Mouse (Mus musculus): Measurements from ENCODE around the gene Ahsg. TPM values are rescaled to one million over a fixed set of nuclear protein-coding genes. Genes with fewer than 3 reads are reported as not detected.

Ahsg gene
- polyA plus RNA-seq, 1 experiment from 2014 or later, result not detected

DNA sequence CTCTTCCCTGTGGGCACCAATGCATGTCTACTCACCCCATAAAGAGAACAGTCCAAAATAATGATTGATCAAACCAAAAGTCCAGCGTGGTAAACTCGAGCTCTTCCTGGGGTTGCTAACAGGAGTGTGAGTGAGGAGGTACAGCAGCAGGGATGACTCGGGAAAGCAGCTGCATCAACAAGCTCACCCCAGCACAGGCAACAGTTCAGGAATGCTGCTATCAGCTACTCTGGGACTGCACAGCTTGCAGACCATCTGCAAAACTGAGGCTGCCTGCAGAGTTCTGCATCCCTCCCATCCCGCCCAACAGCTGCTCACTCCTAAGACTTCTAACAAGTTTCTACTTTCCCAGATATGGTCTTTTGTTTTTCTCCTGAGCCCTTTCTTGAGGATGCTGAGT lies 17.7 kb upstream of the Ahsg start:
- Histone ChIP-seq H3K36me3 (peaks cover 53% of the 10 kb centered on the region), H3K27ac (no peak overlapping the region), H3K4me1 (no peaks in the 10 kb centered on the region), H3K4me2 (no peak overlapping the region), H3K9ac (no peak overlapping the region), H3K9me3 (no peaks in the 10 kb centered on the region), H3K4me3 (no peak overlapping the region), H3K27me3 (0 out of 2 replicates have a peak, but pooled peaks cover 3% of the 10 kb centered on the region)
- 78% methylated on average over 4 of the region's 4 CpGs for WGBS
- no peak for ATAC-seq (ENCODE audit: insufficient number of reproducible peaks, insufficient read depth, low FRiP score, low TSS enrichment, low read depth)

- WGBS, result 27% methylated on average over 9 of the region's 9 CpGs
- Histone ChIP-seq H3K4me1 (peaks cover 19% of the 10 kb centered on the region), H3K36me3 (peaks cover 22% of the 10 kb centered on the region), H3K27ac (no peak overlapping the region), H3K9me3 (no peaks in the 10 kb centered on the region), H3K27me3 (peaks cover 19% of the 10 kb centered on the region), H3K4me2 (no peak overlapping the region; the same call in 1 of the 2 replicates), H3K4me3 (no peak overlapping the region), H3K9ac (no peak overlapping the region)
- no peak for ATAC-seq (ENCODE audit: insufficient number of reproducible peaks, insufficient read depth, low FRiP score, low TSS enrichment, low read depth)
Measured at GRCm38 (mm10) chr16:22876218-22877043, 14.6 kb upstream of the Ahsg start.

DNA sequence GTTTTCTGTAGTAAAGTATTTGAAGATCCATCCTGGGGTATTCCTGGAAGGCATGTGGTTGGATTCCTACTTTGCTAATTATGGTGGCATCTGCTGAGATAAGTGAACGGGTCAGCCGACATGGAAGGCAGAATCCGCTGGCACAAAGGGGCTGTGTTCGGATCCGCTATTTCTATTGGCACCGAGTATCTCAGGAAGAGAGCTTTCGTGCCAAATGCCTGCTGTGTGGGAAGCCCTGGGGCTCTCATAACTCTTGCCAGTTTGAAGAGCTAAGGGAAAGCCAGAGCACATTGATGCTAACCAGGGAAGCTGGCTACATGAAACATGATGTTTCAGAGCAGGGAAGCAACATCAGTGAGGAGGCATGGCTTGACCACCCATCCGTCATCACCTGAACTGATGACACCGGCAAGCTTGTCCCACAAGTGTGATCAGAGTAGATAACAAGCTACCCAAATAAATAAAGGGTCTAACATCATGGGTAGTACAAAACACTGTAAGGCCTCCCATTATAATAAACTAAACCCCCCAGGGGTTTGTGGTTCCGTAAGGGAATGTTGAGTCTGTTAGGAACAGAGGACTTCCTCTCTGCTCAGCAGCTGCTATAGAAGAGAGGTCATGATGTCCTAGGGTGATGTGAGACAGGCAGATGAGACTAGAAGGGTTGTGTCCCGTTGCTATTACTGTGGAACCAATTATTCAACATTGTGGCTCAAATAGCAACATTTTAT lies 13.3 kb upstream of the Ahsg start:
- peaks cover 8% of the 10 kb centered on the region for H3K36me3 ChIP-seq
- 70% methylated on average over 11 of the region's 11 CpGs for WGBS
- H3K9me3 ChIP-seq, result no peaks in the 10 kb centered on the region
- no peak overlapping the region for H3K9ac ChIP-seq
- H3K27ac ChIP-seq, result no peak overlapping the region
- peaks cover 26% of the 10 kb centered on the region for H3K27me3 ChIP-seq
- ATAC-seq (ENCODE audit: insufficient number of reproducible peaks, insufficient read depth, low FRiP score, low TSS enrichment, low read depth), result no peak
- H3K4me2 ChIP-seq, result no peak overlapping the region
- H3K4me3 ChIP-seq, result no peak overlapping the region
- peaks cover 26% of the 10 kb centered on the region for H3K4me1 ChIP-seq

- no peak for ATAC-seq (ENCODE audit: insufficient number of reproducible peaks, insufficient read depth, low FRiP score, low TSS enrichment, low read depth)
- no peak overlapping the region for H3K4me2 ChIP-seq
- no peak overlapping the region for H3K4me3 ChIP-seq
- H3K36me3 ChIP-seq, result no peaks in the 10 kb centered on the region
- no peaks in the 10 kb centered on the region for H3K9me3 ChIP-seq
- H3K4me1 ChIP-seq, result peaks cover 26% of the 10 kb centered on the region
- H3K27ac ChIP-seq, result no peak overlapping the region
- H3K9ac ChIP-seq, result no peak overlapping the region
- WGBS, result 77% methylated on average over 7 of the region's 7 CpGs
- peaks cover 26% of the 10 kb centered on the region for H3K27me3 ChIP-seq
Measured at GRCm38 (mm10) chr16:22878716-22879115, 12.4 kb upstream of the Ahsg start.

- H3K4me2 ChIP-seq, result no peak overlapping the region
- H3K36me3 ChIP-seq, result no peaks in the 10 kb centered on the region
- H3K4me1 ChIP-seq, result peaks cover 26% of the 10 kb centered on the region
- 45% methylated on average over 7 of the region's 7 CpGs for WGBS
- no peak for ATAC-seq (ENCODE audit: insufficient number of reproducible peaks, insufficient read depth, low FRiP score, low TSS enrichment, low read depth)
- no peak overlapping the region for H3K4me3 ChIP-seq
- no peak overlapping the region for H3K9ac ChIP-seq
- no peak overlapping the region for H3K27ac ChIP-seq
- no peaks in the 10 kb centered on the region for H3K9me3 ChIP-seq
- peaks cover 26% of the 10 kb centered on the region for H3K27me3 ChIP-seq
Measured at GRCm38 (mm10) chr16:22879945-22880595, 11.0 kb upstream of the Ahsg start.

DNA sequence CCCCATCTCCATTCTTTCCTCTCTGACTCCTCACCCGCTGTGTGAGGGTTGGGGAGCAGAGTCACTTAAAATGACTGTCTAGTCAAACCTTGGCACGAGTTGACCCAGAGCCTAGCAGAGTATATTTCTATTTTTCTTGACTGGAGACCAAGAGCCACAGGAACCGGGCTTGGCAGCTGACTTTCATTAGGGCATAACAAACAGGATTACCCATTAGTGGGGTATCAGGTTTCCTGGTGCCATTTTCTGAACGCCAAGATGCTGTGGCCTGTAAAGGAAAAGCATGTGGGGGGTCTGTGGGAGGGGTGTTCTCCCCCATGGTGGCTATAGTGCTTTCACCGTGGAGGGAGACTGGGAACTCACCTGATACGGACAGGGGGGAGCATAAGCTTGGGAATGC lies 10.2 kb upstream of the Ahsg start:
- Histone ChIP-seq H3K27me3 (peaks cover 26% of the 10 kb centered on the region), H3K9me3 (no peaks in the 10 kb centered on the region), H3K4me1 (peaks cover 26% of the 10 kb centered on the region), H3K4me3 (no peak overlapping the region), H3K27ac (peak overlapping the region; percentile 29; the same call in 1 of the 2 replicates), H3K9ac (no peak overlapping the region), H3K36me3 (no peaks in the 10 kb centered on the region), H3K4me2 (peak overlapping the region; percentile 37)
- WGBS, result 2% methylated on average over 6 of the region's 6 CpGs
- ATAC-seq (ENCODE audit: insufficient number of reproducible peaks, insufficient read depth, low FRiP score, low TSS enrichment, low read depth), result 0 out of 2 replicates have a peak, but pooled peaks have one; percentile 10

- peak overlapping the region; percentile 37; the same call in 1 of the 2 replicates for H3K4me2 ChIP-seq
- WGBS, result 44% methylated on average over 4 of the region's 4 CpGs
- H3K27ac ChIP-seq, result no peak overlapping the region
- no peaks in the 10 kb centered on the region for H3K9me3 ChIP-seq
- no peak overlapping the region for H3K4me3 ChIP-seq
- H3K4me1 ChIP-seq, result peaks cover 26% of the 10 kb centered on the region
- H3K9ac ChIP-seq, result no peak overlapping the region
- no peak for ATAC-seq (ENCODE audit: insufficient number of reproducible peaks, insufficient read depth, low FRiP score, low TSS enrichment, low read depth)
- H3K36me3 ChIP-seq, result no peaks in the 10 kb centered on the region
- peaks cover 26% of the 10 kb centered on the region for H3K27me3 ChIP-seq
Measured at GRCm38 (mm10) chr16:22881487-22881886, 9.6 kb upstream of the Ahsg start.

DNA sequence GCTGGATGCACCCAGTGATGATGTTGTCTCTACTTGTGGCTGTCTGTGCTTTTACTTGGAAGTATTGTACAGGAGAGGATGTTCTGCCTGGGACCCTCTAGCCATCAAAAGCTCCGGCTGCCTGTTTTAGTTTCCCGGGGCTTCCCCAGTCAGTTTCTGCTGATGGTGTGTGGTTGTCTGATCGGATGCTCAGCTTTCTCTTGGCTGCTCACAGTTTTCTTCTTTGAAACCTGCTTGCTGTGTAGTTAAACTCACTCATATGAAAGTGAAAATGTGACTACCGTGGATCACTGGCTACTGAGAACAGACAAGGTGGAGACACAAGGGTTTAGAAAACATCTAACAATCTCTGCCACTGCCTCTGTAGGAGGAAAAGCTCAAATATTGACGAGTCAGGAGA lies 7.6 kb upstream of the Ahsg start:
- H3K4me2 ChIP-seq, result no peak overlapping the region
- H3K4me3 ChIP-seq, result no peak overlapping the region
- no peak overlapping the region for H3K9ac ChIP-seq
- H3K4me1 ChIP-seq, result peaks cover 26% of the 10 kb centered on the region
- H3K27me3 ChIP-seq, result peaks cover 22% of the 10 kb centered on the region
- ATAC-seq (ENCODE audit: insufficient number of reproducible peaks, insufficient read depth, low FRiP score, low TSS enrichment, low read depth), result no peak
- no peaks in the 10 kb centered on the region for H3K36me3 ChIP-seq
- H3K27ac ChIP-seq, result no peak overlapping the region
- no peaks in the 10 kb centered on the region for H3K9me3 ChIP-seq
- WGBS, result 77% methylated on average over 5 of the region's 5 CpGs

- no peak for ATAC-seq (ENCODE audit: insufficient number of reproducible peaks, insufficient read depth, low FRiP score, low TSS enrichment, low read depth)
- H3K36me3 ChIP-seq, result no peaks in the 10 kb centered on the region
- H3K9me3 ChIP-seq, result no peaks in the 10 kb centered on the region
- 36% methylated on average over 4 of the region's 4 CpGs for WGBS
- H3K4me1 ChIP-seq, result peaks cover 17% of the 10 kb centered on the region
- H3K4me2 ChIP-seq, result no peak overlapping the region
- no peak overlapping the region for H3K9ac ChIP-seq
- H3K27me3 ChIP-seq, result peaks cover 7% of the 10 kb centered on the region
- H3K27ac ChIP-seq, result no peak overlapping the region
- no peak overlapping the region for H3K4me3 ChIP-seq
Measured at GRCm38 (mm10) chr16:22885356-22885755, 5.7 kb upstream of the Ahsg start.

GRCm38 (mm10) chr16:22886726-22887125 lies 4.4 kb upstream of the Ahsg start:
- Histone ChIP-seq H3K27ac (no peak overlapping the region), H3K4me2 (no peak overlapping the region), H3K9ac (no peak overlapping the region), H3K36me3 (no peaks in the 10 kb centered on the region), H3K4me1 (peaks cover 4% of the 10 kb centered on the region; the same call in 1 of the 2 replicates), H3K4me3 (no peak overlapping the region), H3K27me3 (peaks cover 6% of the 10 kb centered on the region), H3K9me3 (no peaks in the 10 kb centered on the region)
- 81% methylated on average over 3 of the region's 3 CpGs for WGBS
- no peak for ATAC-seq (ENCODE audit: insufficient number of reproducible peaks, insufficient read depth, low FRiP score, low TSS enrichment, low read depth)

DNA sequence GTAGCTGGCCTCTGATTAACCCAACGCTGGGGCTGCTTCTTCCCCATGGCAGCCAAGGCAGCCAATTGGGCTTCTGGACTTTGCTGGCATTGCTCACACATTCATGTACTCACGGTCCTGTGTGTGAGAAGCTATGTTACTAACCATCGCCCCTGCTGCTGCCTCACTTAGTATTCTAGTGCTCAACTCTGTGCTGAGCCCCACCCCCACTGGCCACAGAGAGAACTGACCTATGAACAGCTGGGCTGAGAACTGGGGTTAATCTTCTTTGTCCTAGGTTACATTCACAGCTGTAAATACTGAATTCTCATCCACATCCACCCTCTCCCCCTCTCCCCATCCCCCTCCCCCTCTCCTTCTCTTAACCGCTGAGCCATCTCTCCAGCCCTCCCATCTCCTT lies 2.2 kb upstream of the Ahsg start:
- Histone ChIP-seq H3K9ac (no peak overlapping the region), H3K27me3 (no peaks in the 10 kb centered on the region), H3K9me3 (no peaks in the 10 kb centered on the region), H3K4me2 (no peak overlapping the region), H3K36me3 (no peaks in the 10 kb centered on the region), H3K4me3 (no peak overlapping the region), H3K4me1 (no peaks in the 10 kb centered on the region), H3K27ac (no peak overlapping the region)
- no peak for ATAC-seq (ENCODE audit: insufficient number of reproducible peaks, insufficient read depth, low FRiP score, low TSS enrichment, low read depth)
- WGBS, result 68% methylated on average over 4 of the region's 4 CpGs
